Mouse (Mus musculus) ovary, adult 18-20 months (tissue): ENCODE data around the gene Sod1.

ENCODE experiments used
- DNase-seq: peaks from one replicate; pipeline ENCODE4 v3.0.0; 2022; ENCODE audit warnings: low spot score, mixed read lengths

The Sod1 gene

DNA sequence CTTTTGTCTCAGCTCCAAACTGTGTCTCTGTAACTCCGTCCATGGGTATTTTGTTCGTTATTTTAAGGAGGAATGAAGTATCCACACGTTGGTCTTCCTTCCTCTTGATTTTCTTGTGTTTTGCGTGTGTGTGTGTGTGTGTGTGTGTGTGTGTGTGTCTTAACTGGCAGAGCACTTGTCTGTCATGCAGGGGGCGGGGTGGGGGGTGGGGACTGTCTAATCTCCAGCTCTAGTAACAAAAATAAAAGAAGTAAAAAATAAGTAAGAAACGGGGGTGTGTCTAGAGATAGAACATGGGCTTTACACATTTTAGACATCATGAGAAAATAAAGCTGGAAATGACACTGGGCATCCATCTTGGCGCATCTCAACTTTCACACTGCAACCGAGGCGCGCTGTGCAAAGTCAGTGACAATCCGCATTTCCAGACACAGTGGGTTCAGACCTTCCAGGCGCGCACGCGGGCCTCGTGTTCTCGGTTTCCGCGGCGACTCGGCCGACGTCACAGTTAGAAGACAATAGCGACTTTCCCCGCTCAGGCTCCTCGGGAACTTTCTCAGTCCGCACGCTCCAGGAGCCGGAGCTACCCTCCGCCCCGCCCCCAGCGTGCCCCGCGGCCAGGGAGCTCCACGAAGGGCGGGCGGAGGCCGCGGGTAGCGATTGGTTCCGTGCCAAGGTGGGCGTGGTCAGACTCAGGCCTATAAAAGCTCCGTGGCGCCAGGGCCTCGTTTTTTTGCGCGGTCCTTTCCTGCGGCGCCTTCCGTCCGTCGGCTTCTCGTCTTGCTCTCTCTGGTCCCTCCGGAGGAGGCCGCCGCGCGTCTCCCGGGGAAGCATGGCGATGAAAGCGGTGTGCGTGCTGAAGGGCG lies at the start of gene Sod1:
TSS of gene Sod1 (plus strand) at position 729 of the 866 bp plus-strand sequence.
- peak; percentile 89 for DNase-seq

DNA sequence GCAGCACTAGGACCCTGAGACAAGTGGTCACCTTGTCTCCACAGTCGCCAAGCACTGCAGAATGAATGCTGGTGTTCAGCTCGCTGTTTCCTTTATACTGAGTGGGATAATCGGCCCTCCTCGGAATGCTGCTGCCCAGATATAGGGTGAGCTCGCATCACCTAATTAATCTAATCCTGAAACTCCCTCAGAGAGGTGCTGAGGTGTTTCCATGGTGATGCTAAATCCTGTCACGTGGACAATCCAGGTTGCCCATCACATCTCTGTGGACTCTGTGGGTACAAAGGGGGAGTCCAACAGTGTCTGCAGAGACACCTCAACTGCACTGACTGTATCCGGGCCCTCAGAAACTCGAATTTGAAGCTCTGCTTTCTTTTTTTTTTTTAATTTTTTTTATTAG lies 49.1 kb upstream of the Sod1 start:
- no peak for DNase-seq

DNA sequence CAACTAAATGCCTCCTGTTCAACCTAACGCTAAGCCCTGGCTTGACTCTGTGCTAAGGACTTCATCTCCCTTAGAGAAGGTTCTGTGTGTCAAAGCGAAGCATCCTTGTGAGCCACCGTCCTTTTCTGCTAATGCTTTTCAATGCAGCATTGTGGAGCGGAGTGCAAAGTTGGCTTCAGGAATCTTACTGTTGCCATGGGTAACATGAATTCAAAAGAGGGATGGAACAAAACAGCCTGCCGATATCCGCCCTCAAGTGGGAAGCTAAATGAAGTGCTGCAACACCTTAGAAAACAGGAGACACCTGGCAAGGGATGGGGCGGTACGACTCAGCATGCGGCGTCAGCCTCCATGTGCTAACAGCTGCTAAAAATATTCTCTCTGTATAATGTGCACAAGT lies 44.1 kb upstream of the Sod1 start:
- no peak for DNase-seq

GRCm38 (mm10) chr16:90177425-90177824 lies 43.1 kb upstream of the Sod1 start:
- DNase-seq, result no peak

- no peak for DNase-seq
Measured at GRCm38 (mm10) chr16:90178404-90178803, 42.1 kb upstream of the Sod1 start.

GRCm38 (mm10) chr16:90179892-90180291 lies 40.7 kb upstream of the Sod1 start:
- no peak for DNase-seq

- DNase-seq, result no peak
Measured at GRCm38 (mm10) chr16:90180975-90181374, 39.6 kb upstream of the Sod1 start.

DNA sequence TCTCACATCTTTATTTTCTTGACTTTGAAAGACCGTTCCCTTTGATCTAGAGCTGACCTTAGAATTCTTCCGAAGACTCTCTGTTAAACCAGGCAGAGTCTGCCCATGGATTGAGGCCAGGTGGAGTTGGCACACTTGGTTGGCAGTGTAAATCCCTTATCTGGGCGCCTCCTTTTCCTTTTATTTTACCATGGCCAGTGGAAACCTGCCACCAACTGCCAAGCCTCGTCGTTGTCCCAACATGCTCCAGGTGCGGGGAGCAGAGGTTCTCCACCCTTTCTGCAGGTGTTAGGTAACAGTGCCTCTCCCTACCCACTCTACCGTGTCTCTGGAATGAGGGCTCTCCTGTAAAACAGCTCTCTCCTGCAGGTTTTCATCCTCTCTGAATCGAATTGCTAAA lies 38.9 kb upstream of the Sod1 start:
- DNase-seq, result peak; percentile 29

DNA sequence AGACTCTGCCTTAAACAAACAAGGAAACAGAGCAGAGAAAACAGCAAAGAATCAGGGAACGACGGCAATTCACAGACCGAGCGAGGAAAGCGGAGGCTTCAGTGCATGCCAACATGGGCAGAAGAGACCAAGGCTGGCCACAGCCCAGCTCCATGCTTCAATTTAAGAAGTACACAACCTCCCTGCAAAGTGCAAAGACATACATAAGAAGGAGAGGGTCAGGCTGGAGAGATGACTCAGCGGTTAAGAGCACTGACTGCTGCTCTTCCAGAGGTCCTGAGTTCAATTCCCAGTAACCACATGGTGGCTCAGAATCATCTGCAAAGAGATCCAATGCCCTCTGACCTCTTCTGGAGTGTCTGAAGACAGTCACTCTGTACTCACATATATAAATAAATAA lies 36.4 kb upstream of the Sod1 start:
- no peak for DNase-seq

GRCm38 (mm10) chr16:90185928-90186588 lies 34.5 kb upstream of the Sod1 start:
- DNase-seq, result peak; percentile 37

GRCm38 (mm10) chr16:90187453-90187852 lies 33.1 kb upstream of the Sod1 start:
- DNase-seq, result no peak

DNA sequence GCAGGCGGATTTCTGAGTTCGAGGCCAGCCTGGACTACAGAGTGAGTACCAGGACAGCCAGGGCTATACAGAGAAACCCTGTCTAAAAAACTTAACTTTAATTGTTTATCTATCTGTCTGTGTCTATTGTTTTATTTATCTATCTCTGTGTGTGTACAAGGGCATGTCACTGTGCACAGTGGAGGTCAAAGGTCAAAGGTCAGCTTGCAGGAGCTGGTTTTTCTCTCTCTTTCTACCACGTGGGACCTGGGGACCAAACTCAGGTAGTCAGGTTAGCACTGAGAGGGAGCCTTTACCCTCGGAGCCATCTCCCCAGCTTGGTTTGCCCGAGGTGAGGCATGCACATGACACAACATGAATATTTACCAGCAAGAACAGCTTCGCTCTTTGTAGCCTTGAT lies 29.3 kb upstream of the Sod1 start:
- DNase-seq, result no peak

DNA sequence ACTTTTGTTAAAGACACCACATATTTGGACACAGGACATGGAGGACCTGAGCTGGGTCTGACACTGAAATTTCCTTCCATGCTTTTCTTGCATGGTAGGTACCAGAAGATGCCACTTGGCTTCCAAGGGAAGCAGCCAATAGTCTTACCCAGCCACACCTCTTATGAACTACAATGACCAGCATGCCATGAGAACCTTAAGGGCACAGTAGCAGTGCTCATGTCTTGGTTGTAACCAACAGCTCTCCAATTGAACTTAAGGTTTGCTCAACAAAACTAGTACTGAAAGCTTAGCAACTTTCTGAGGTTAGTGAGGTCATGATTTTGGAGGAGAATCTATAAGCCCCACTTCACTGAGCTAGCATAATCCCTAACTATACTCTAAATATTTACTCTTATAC lies 26.8 kb upstream of the Sod1 start:
- DNase-seq, result no peak

DNA sequence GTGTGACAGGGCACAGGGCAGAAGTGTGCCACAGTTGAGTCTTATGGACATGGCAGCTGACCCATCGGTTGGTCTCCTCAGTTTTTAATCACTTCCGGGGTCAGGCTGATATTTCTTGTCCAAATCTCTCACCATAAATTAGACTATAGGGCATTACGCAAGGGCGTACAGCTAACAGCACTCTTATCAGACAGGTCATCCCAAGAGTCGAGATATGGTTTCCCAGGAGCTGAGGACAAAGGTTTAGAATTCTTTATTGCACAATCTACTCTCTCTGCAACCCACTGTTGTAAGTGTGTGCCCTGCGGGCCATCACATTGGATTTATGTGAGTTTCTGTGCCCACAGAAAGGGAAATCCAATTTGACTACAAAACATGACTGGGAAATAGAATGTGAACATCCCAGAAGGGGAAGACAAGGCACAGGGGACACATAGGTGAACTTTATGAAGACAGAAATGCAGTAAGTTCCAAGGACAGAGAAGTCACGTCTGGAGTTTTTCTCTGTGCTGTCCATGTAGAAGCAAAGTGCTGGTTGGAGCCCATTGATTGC lies 23.8 kb upstream of the Sod1 start:
- no peak for DNase-seq

- peak; percentile 69 for DNase-seq
Measured at GRCm38 (mm10) chr16:90197337-90197973, 23.1 kb upstream of the Sod1 start.

- DNase-seq, result no peak
Measured at GRCm38 (mm10) chr16:90198626-90199025, 21.9 kb upstream of the Sod1 start.

- DNase-seq, result no peak
Measured at GRCm38 (mm10) chr16:90199174-90199573, 21.4 kb upstream of the Sod1 start.

GRCm38 (mm10) chr16:90202140-90202539 lies 18.4 kb upstream of the Sod1 start:
- no peak for DNase-seq

DNA sequence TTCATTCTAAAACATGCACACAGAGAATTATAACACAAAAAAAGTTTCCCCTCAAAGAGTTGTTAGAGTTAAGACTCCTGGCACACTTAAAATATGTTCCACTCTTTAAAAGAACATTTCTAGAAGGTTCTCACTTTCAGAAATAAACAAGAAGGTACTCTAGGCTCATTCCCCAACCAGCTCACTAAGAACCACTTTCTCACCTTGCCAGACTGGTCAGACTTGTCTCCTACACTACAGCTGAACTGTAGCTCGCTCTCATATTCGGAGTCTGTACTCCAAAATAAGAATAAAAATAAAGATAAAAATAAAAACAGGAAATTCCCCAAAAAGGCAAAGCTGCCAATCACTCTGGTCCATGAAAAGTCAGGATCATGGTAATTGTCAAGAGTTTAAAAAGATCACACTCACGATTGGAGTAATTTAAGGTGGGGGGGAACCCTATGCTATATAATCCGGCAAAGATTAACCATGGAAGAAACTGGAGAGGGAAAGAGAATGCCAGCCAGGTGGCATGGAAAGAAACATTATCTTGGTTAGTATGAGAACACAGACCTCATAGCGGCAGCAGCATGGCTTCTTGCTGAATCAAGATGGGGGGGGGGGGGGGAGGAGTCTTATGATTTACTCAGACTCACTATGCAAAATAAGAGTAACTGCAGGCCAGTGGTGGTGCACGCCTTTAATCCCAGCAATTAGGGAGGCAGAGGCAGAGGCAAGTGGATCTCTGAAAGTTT lies 17.2 kb upstream of the Sod1 start:
- no peak for DNase-seq

DNA sequence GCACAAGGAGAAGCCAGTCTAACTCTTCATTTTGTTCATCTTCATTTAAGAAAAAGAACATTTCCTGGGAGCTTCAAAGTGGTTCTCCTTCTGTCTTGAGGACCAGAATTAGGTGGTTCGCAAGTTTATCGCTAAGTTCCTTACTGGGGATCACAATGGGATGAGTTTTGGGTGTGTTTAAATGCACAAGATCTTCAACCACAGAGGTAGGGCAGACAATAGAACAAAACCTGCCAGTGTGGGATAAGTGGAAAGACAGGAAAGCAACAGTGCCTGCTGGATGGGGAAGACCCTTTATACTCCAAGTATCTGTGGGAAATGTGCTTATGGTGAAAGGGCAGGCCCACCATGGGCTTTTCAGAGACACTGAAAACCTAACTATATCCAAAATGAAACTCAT lies 15.7 kb upstream of the Sod1 start:
- no peak for DNase-seq

DNA sequence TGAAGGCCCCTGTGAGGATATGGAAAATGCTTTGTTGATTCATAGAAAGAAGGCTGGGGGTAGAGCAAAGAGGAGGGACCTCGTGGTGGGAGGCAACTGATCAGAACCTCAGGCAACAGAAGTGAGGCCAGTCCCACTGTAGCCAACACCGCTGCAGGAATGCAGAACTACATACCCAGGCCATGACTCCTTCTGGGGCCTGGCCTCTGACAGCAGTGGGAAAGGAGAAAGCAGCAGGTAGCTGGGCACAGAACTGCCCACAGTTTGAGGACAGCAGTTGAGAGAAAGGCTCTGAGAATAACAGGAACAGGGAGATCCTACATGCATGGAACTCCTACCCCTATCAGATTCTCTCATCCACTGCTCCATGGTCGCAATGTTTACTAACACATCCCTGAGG lies 11.6 kb upstream of the Sod1 start:
- no peak for DNase-seq

- DNase-seq, result no peak
Measured at GRCm38 (mm10) chr16:90210717-90211116, 9.8 kb upstream of the Sod1 start.
